In the genomic region with DNA sequence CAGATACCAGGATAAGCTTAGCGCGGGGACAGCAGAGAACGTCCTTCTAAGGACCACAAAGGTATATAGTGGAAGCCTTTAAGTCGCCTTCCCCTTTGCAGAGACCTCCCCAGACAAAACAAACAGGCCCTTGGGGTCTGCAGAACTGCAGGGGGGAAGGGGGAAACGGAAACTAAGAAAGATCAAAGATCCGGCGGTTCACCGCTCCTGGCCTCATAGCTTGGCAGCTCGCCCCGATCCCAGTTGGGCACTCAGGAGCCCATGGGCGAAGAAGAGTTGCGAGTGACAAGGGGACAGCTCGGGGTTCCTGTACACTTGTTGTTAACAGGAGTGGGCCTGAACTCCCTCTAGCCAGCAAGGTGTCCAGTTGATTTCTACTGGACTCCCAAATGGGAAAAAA, we compare ENCODE assay signal across 8 mouse cellular contexts. TPM values are rescaled to one million over a fixed set of nuclear protein-coding genes. Genes with fewer than 3 reads are reported as not detected.
DNase-seq lines count a peak whose midpoint lies in the region; ATAC-seq and TF ChIP-seq lines count a peak whose summit lies in the region.

No protein-coding gene starts in this region.

- peak overlapping the region; percentile 87 for H3K4me3 ChIP-seq in forebrain, embryonic 10.5 days
- H3K4me3 ChIP-seq in forebrain, embryonic 15.5 days = no peak overlapping the region
- H3K4me3 ChIP-seq in hindbrain, postnatal 0 days (ENCODE audit: low read length) = peak overlapping the region; percentile 79; the same call in 1 of the 2 replicates
- no peak overlapping the region for H3K4me3 ChIP-seq in midbrain, embryonic 16.5 days (ENCODE audit: low read depth, low read length)

- H3K9me3 ChIP-seq in forebrain, embryonic 10.5 days = no peaks in the 10 kb centered on the region
- H3K9me3 ChIP-seq in forebrain, embryonic 15.5 days = no peaks in the 10 kb centered on the region
- no peaks in the 10 kb centered on the region for H3K9me3 ChIP-seq in hindbrain, postnatal 0 days (ENCODE audit: low read length)
- H3K9me3 ChIP-seq in midbrain, embryonic 16.5 days (replicated peaks; ENCODE audit: control insufficient read depth, low read length, poor library complexity, severe bottlenecking) = no peaks in the 10 kb centered on the region

- H3K9ac ChIP-seq in forebrain, embryonic 15.5 days (replicated peaks) = no peak overlapping the region
- no peak overlapping the region for H3K9ac ChIP-seq in hindbrain, postnatal 0 days (replicated peaks; ENCODE audit: low read length)
- no peak overlapping the region for H3K9ac ChIP-seq in midbrain, embryonic 16.5 days (ENCODE audit: low read depth, low read length)

- H3K36me3 ChIP-seq in forebrain, embryonic 10.5 days (replicated peaks) = peaks cover 7% of the 10 kb centered on the region; the same call in 1 of the 2 replicates
- H3K36me3 ChIP-seq in forebrain, embryonic 15.5 days = no peaks in the 10 kb centered on the region
- H3K36me3 ChIP-seq in hindbrain, postnatal 0 days (ENCODE audit: insufficient read depth, low read length) = no peaks in the 10 kb centered on the region
- no peaks in the 10 kb centered on the region for H3K36me3 ChIP-seq in midbrain, embryonic 16.5 days (ENCODE audit: control insufficient read depth, insufficient read depth, low read length)

- H3K4me2 ChIP-seq in forebrain, embryonic 15.5 days (replicated peaks) = no peak overlapping the region
- peak overlapping the region; percentile 92 for H3K4me2 ChIP-seq in hindbrain, postnatal 0 days (ENCODE audit: low read depth, low read length)
- peak overlapping the region; percentile 95 for H3K4me2 ChIP-seq in midbrain, embryonic 16.5 days (ENCODE audit: low read length)

- peaks cover 65% of the 10 kb centered on the region for H3K27me3 ChIP-seq in forebrain, embryonic 10.5 days (ENCODE audit: poor library complexity, severe bottlenecking)
- no peaks in the 10 kb centered on the region for H3K27me3 ChIP-seq in forebrain, embryonic 15.5 days
- no peaks in the 10 kb centered on the region for H3K27me3 ChIP-seq in hindbrain, postnatal 0 days (ENCODE audit: insufficient read depth, low read length)
- H3K27me3 ChIP-seq in midbrain, embryonic 16.5 days (ENCODE audit: control insufficient read depth, insufficient read depth, low read depth, low read length) = no peaks in the 10 kb centered on the region

- whole genome bisulfite sequencing in forebrain, embryonic 10.5 days = 10% methylated on average over 13 of the region's 13 CpGs
- 15% methylated on average over 13 of the region's 13 CpGs for WGBS in forebrain, embryonic 15.5 days
- 11% methylated on average over 13 of the region's 13 CpGs for WGBS in hindbrain, postnatal 0 days
- 19% methylated on average over 13 of the region's 13 CpGs for WGBS in midbrain, embryonic 16.5 days

- no peak for TF ChIP-seq CTCF in hindbrain, postnatal 0 days (IDR thresholded peaks at IDR 0.05; ENCODE audit: low read depth)

- ATAC-seq in forebrain, embryonic 15.5 days (replicated peaks) = no peak
- ATAC-seq in hindbrain, postnatal 0 days = no peak
- no peak for ATAC-seq in midbrain, embryonic 16.5 days
- no peak for ATAC-seq in megakaryocyte progenitor cell, adult 5-6 weeks (replicated peaks; ENCODE audit: poor library complexity)

- H3K27ac ChIP-seq in forebrain, embryonic 10.5 days = no peak overlapping the region
- no peak overlapping the region for H3K27ac ChIP-seq in forebrain, embryonic 15.5 days (replicated peaks)
- no peak overlapping the region for H3K27ac ChIP-seq in hindbrain, postnatal 0 days
- H3K27ac ChIP-seq in midbrain, embryonic 16.5 days (ENCODE audit: low read length) = no peak overlapping the region

- DNase-seq in forebrain, embryonic 10.5 days (ENCODE audit: extremely low spot score, low spot score) = no peak
- peak; percentile 34 for DNase-seq in testis, postnatal 14 days (ENCODE audit: low spot score)
- no peak for DNase-seq in testis, postnatal 10 days (ENCODE audit: low spot score)
- peak; percentile 52 for DNase-seq in hindbrain, postnatal 0 days (ENCODE audit: low spot score)
- DNase-seq in urinary bladder, postnatal 25 days (ENCODE audit: low spot score) = no peak

- peaks cover 80% of the 10 kb centered on the region for H3K4me1 ChIP-seq in forebrain, embryonic 10.5 days
- H3K4me1 ChIP-seq in forebrain, embryonic 15.5 days = peaks cover 34% of the 10 kb centered on the region
- peaks cover 4% of the 10 kb centered on the region; the same call in 1 of the 2 replicates for H3K4me1 ChIP-seq in hindbrain, postnatal 0 days (ENCODE audit: insufficient read depth, low read length)
- peaks cover 30% of the 10 kb centered on the region for H3K4me1 ChIP-seq in midbrain, embryonic 16.5 days (ENCODE audit: control insufficient read depth, insufficient read depth, low read length)

RNA-seq across cellular contexts. Expression of a gene that starts 0.8 kb away (rescaled TPM):
- 47.2 and 48.5 TPM in 2 replicates for polyA plus RNA-seq in forebrain, embryonic 10.5 days (2016; fragmentation: Nextera tagmentation; extraction: Ambion mirVana)
- 36.6 and 40.8 TPM in 2 replicates for polyA plus RNA-seq in forebrain, embryonic 15.5 days (2015; fragmentation: Nextera tagmentation; extraction: Ambion mirVana)
- total RNA-seq in hindbrain, postnatal 0 days (2014; rRNA removed) = 53.9 and 74.5 TPM in 2 replicates
- 51.1 and 52.2 TPM in 2 replicates for polyA plus RNA-seq in hindbrain, postnatal 0 days (2015; fragmentation: Nextera tagmentation; extraction: Ambion mirVana)
- 53.9 and 66.7 TPM in 2 replicates for polyA plus RNA-seq in midbrain, embryonic 16.5 days (2015; fragmentation: Nextera tagmentation; extraction: Ambion mirVana)
- not detected in 2 replicates for total RNA-seq in megakaryocyte progenitor cell, adult 5-6 weeks (2015)
- 0.17 and 0.54 TPM in 2 replicates for total RNA-seq in megakaryocyte progenitor cell, adult 5-6 weeks (2017)

Comparison
In these comparisons a context has a peak if more than half of its experiments do, and no peak if none do; other contexts are left out.
1. DNase-seq: peak in testis, postnatal 14 days (single experiment) and hindbrain, postnatal 0 days (single experiment); none in forebrain, embryonic 10.5 days (single experiment), testis, postnatal 10 days (single experiment) and urinary bladder, postnatal 25 days (single experiment).
2. H3K4me3 ChIP-seq: peak in forebrain, embryonic 10.5 days (single experiment) and hindbrain, postnatal 0 days (single experiment); none in forebrain, embryonic 15.5 days (single experiment) and midbrain, embryonic 16.5 days (single experiment).